Mouse (Mus musculus) liver, adult 2 months (tissue): ENCODE data around the gene Aven.

Experiments used
- CTCF ChIP-seq: fragments of 200-500 bp; IDR thresholded peaks from 2 replicates; pipeline ENCODE4 v1.5.1; 2011; ENCODE audit warnings: low read depth, low read length, control low read depth
- POLR2A ChIP-seq: fragments of 200-500 bp; IDR thresholded peaks from 2 replicates; pipeline ENCODE4 v1.6.1; 2011; ENCODE audit warnings: low read length, control low read depth; ENCODE audit not compliant: insufficient read depth; ENCODE audit errors: extremely low read depth

- no peak for TF ChIP-seq POLR2A
- TF ChIP-seq CTCF, result no peak
Measured at GRCm38 (mm10) chr2:112491629-112492028, 1.1 kb upstream of the Aven start.
